Mouse (Mus musculus) spleen, adult 2 months (tissue): ENCODE results near the gene Myo3b.

Experiments
- CTCF ChIP-seq: fragments of 200-500 bp; IDR thresholded peaks from 2 replicates; pipeline ENCODE4 v1.5.1; 2011; ENCODE audit warnings: mild to moderate bottlenecking, inconsistent platforms; ENCODE audit not compliant: insufficient read depth, insufficient read length, insufficient replicate concordance; ENCODE audit errors: extremely low read depth
- POLR2A ChIP-seq: fragments of 200-500 bp; IDR thresholded peaks from 2 replicates; pipeline ENCODE4 v1.6.1; 2011; ENCODE audit warnings: low read depth, low read length, inconsistent platforms

DNA sequence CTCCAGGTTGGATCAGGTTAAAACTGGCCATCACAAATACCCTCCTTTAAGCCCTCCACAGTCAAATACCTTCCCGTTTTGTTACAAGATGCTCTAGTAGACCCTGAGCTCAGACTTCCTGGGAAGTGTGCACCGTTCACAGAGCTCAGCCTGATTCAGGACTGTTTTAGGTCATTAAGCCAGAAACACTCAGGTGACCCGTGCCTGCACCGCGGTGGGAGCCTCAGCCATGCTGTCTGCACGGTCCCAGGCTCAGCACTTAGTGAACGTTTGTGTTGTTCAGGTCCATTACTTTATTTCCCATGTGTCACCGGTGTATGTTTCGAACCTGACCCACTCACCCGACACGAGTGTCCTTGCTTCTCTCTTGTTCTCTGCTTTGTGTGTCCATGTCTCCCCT is 288.7 kb downstream of the Myo3b start:
- no peak for TF ChIP-seq CTCF
- TF ChIP-seq POLR2A = no peak
